Mouse (Mus musculus) stomach, embryonic 14.5 days (tissue): ENCODE results near the gene Cdk11b. TPM values are rescaled to one million over a fixed set of nuclear protein-coding genes. Genes with fewer than 3 reads are reported as not detected.

ENCODE experiments used
- ATAC-seq: fragments of 200-750 bp; cut with Nextera tagmentation; 2 replicates; pipeline ENCODE4 v1.8.0; 2017; ENCODE audit warnings: low read depth, moderate TSS enrichment; ENCODE audit not compliant: insufficient number of reproducible peaks, insufficient read depth, low FRiP score
- H3K27ac ChIP-seq: fragments of 300-500 bp; sonication (generic); 2 replicates; pipeline ENCODE4 v1.5.1; 2014; ENCODE audit warnings: mild to moderate bottlenecking, low read length, moderate library complexity, mixed read lengths
- H3K27me3 ChIP-seq: fragments of 300-500 bp; sonication (generic); 2 replicates; pipeline ENCODE4 v1.6.1; 2014; ENCODE audit warnings: low read length, control low read depth, mixed read lengths; ENCODE audit not compliant: control insufficient read depth, insufficient read depth
- H3K36me3 ChIP-seq: fragments of 300-500 bp; sonication (generic); 2 replicates; pipeline ENCODE4 v1.6.1; 2014; ENCODE audit warnings: mild to moderate bottlenecking, control low read depth, low read length, moderate library complexity, mixed read lengths; ENCODE audit not compliant: control insufficient read depth, insufficient read depth
- H3K4me1 ChIP-seq: fragments of 300-500 bp; sonication (generic); 2 replicates; pipeline ENCODE4 v1.6.1; 2014; ENCODE audit warnings: low read length, control low read depth, mixed read lengths; ENCODE audit not compliant: control insufficient read depth, insufficient read depth
- H3K4me2 ChIP-seq: fragments of 300-500 bp; sonication (generic); replicated peaks from 2 replicates; pipeline ENCODE4 v1.6.1; 2014; ENCODE audit warnings: low read depth, low read length, control low read depth
- H3K4me3 ChIP-seq: fragments of 300-500 bp; sonication (generic); 2 replicates; pipeline ENCODE4 v1.5.1; 2014; ENCODE audit warnings: low read depth, low read length, control low read depth
- H3K9ac ChIP-seq: fragments of 300-500 bp; sonication (generic); replicated peaks from 2 replicates; pipeline ENCODE4 v1.6.1; 2014; ENCODE audit warnings: low read depth, mild to moderate bottlenecking, control low read depth, low read length, moderate library complexity, mixed read lengths
- H3K9me3 ChIP-seq: fragments of 300-500 bp; sonication (generic); 2 replicates; pipeline ENCODE4 v1.6.1; 2016; ENCODE audit warnings: low read depth, low read length, control low read depth; ENCODE audit not compliant: control insufficient read depth
- WGBS: fragments of 180-500 bp; shearing (Covaris S2); extraction: QIAGEN DNeasy Blood & Tissue Kit; methylation state at CpG from one replicate; pipeline ENCODE4 v1.1.7; 2014; 5-methylcytosine and 5-hydroxymethylcytosine counted together
- polyA plus RNA-seq: library from polyadenylated mRNA; unstranded; fragments of >200 nt; fragmentation: Nextera tagmentation; extraction: Ambion mirVana; gene quantifications from 2 replicates; pipeline ENCODE4 v1.2.1, GENCODE M21; 2014

Cdk11b gene
- polyA plus RNA-seq, 1 experiment from 2014 or later, result 57.3 TPM

- Histone ChIP-seq H3K27me3 (no peaks in the 10 kb centered on the region), H3K4me2 (no peak overlapping the region), H3K27ac (no peak overlapping the region), H3K36me3 (peaks cover 50% of the 10 kb centered on the region), H3K9me3 (no peaks in the 10 kb centered on the region), H3K9ac (no peak overlapping the region), H3K4me1 (no peaks in the 10 kb centered on the region), H3K4me3 (no peak overlapping the region)
- ATAC-seq, result no peak
- 95% methylated on average over 5 of the region's 5 CpGs for WGBS
Measured at GRCm38 (mm10) chr4:155589356-155589755, 35.3 kb upstream of the Cdk11b start.

- Histone ChIP-seq H3K4me2 (no peak overlapping the region), H3K4me3 (no peak overlapping the region), H3K27me3 (no peaks in the 10 kb centered on the region), H3K9me3 (no peaks in the 10 kb centered on the region), H3K9ac (no peak overlapping the region), H3K4me1 (no peaks in the 10 kb centered on the region), H3K27ac (no peak overlapping the region), H3K36me3 (peaks cover 36% of the 10 kb centered on the region)
- ATAC-seq, result no peak
- 70% methylated on average over 7 of the region's 7 CpGs for WGBS
Measured at GRCm38 (mm10) chr4:155591012-155591719, 33.5 kb upstream of the Cdk11b start.

GRCm38 (mm10) chr4:155593780-155594179 is 30.9 kb upstream of the Cdk11b start:
- Histone ChIP-seq H3K9me3 (no peaks in the 10 kb centered on the region), H3K27ac (no peak overlapping the region), H3K27me3 (no peaks in the 10 kb centered on the region), H3K9ac (no peak overlapping the region), H3K4me2 (no peak overlapping the region), H3K4me1 (no peaks in the 10 kb centered on the region), H3K4me3 (no peak overlapping the region), H3K36me3 (peaks cover 17% of the 10 kb centered on the region)
- ATAC-seq, result no peak
- WGBS, result 61% methylated on average over 1 of the region's 1 CpGs

- Histone ChIP-seq H3K4me2 (no peak overlapping the region), H3K27me3 (no peaks in the 10 kb centered on the region), H3K4me3 (no peak overlapping the region), H3K36me3 (no peaks in the 10 kb centered on the region; the same call in 1 of the 2 replicates), H3K27ac (no peak overlapping the region), H3K9ac (no peak overlapping the region), H3K9me3 (no peaks in the 10 kb centered on the region), H3K4me1 (no peaks in the 10 kb centered on the region)
- 81% methylated on average over 3 of the region's 3 CpGs for WGBS
- ATAC-seq, result no peak
Measured at GRCm38 (mm10) chr4:155595777-155596176, 28.9 kb upstream of the Cdk11b start.

GRCm38 (mm10) chr4:155596606-155597005 is 28.0 kb upstream of the Cdk11b start:
- Histone ChIP-seq H3K36me3 (no peaks in the 10 kb centered on the region), H3K9me3 (no peaks in the 10 kb centered on the region), H3K27me3 (no peaks in the 10 kb centered on the region), H3K9ac (no peak overlapping the region), H3K4me2 (no peak overlapping the region), H3K27ac (no peak overlapping the region), H3K4me1 (no peaks in the 10 kb centered on the region), H3K4me3 (no peak overlapping the region)
- WGBS, result 78% methylated on average over 5 of the region's 5 CpGs
- ATAC-seq, result no peak

- Histone ChIP-seq H3K4me1 (peaks cover 7% of the 10 kb centered on the region; the same call in 1 of the 2 replicates), H3K36me3 (peaks cover 2% of the 10 kb centered on the region; the same call in 1 of the 2 replicates), H3K4me3 (no peak overlapping the region), H3K9ac (no peak overlapping the region), H3K4me2 (no peak overlapping the region), H3K27ac (no peak overlapping the region), H3K9me3 (no peaks in the 10 kb centered on the region), H3K27me3 (no peaks in the 10 kb centered on the region)
- no peak for ATAC-seq
- 21% methylated on average over 13 of the region's 20 CpGs for WGBS
Measured at GRCm38 (mm10) chr4:155598536-155598935, 26.1 kb upstream of the Cdk11b start.

- Histone ChIP-seq H3K27ac (peak overlapping the region; percentile 99; the same call in 1 of the 2 replicates), H3K36me3 (peaks cover 2% of the 10 kb centered on the region; the same call in 1 of the 2 replicates), H3K4me3 (peak overlapping the region; percentile 95), H3K4me1 (peaks cover 7% of the 10 kb centered on the region; the same call in 1 of the 2 replicates), H3K4me2 (peak overlapping the region; percentile 73), H3K27me3 (no peaks in the 10 kb centered on the region), H3K9me3 (no peaks in the 10 kb centered on the region), H3K9ac (no peak overlapping the region)
- 80% methylated on average over 10 of the region's 11 CpGs for WGBS
- ATAC-seq, result no peak
Measured at GRCm38 (mm10) chr4:155599901-155600825, 24.5 kb upstream of the Cdk11b start.
